7 mouse cellular contexts compared by ENCODE assay signal in genomic region chr6:54971731-54972110, GRCm38 (mm10). TPM values are rescaled to one million over a fixed set of nuclear protein-coding genes. Genes with fewer than 3 reads are reported as not detected.
DNase-seq lines count a peak whose midpoint lies in the region; ATAC-seq and TF ChIP-seq lines count a peak whose summit lies in the region.

No protein-coding gene starts in this region.

- H3K36me3 ChIP-seq in embryonic facial prominence, embryonic 14.5 days (ENCODE audit: control insufficient read depth, insufficient read depth, low read length) = no peaks in the 10 kb centered on the region
- H3K36me3 ChIP-seq in hindbrain, embryonic 13.5 days = no peaks in the 10 kb centered on the region
- no peaks in the 10 kb centered on the region for H3K36me3 ChIP-seq in liver, embryonic 13.5 days

- peak overlapping the region; percentile 78 for H3K4me2 ChIP-seq in embryonic facial prominence, embryonic 14.5 days (ENCODE audit: low read depth, low read length)
- H3K4me2 ChIP-seq in hindbrain, embryonic 13.5 days = peak overlapping the region; percentile 97
- H3K4me2 ChIP-seq in liver, embryonic 13.5 days = peak overlapping the region; percentile 82

- no peak for TF ChIP-seq POLR2A in olfactory bulb, adult 2 months (IDR thresholded peaks at IDR 0.05; ENCODE audit: insufficient read depth, low read depth, low read length)

- peak overlapping the region; percentile 59 for H3K4me3 ChIP-seq in embryonic facial prominence, embryonic 14.5 days (ENCODE audit: low read depth, low read length)
- H3K4me3 ChIP-seq in hindbrain, embryonic 13.5 days = peak overlapping the region; percentile 62
- H3K4me3 ChIP-seq in liver, embryonic 13.5 days (replicated peaks) = peak overlapping the region; percentile 64
- peak overlapping the region; percentile 84 for H3K4me3 ChIP-seq in olfactory bulb, adult 2 months (ENCODE audit: insufficient read depth, low read depth, low read length)

- no peaks in the 10 kb centered on the region for H3K9me3 ChIP-seq in embryonic facial prominence, embryonic 14.5 days (ENCODE audit: control insufficient read depth, low read length)
- no peaks in the 10 kb centered on the region for H3K9me3 ChIP-seq in hindbrain, embryonic 13.5 days
- H3K9me3 ChIP-seq in liver, embryonic 13.5 days (replicated peaks) = no peaks in the 10 kb centered on the region

- H3K4me1 ChIP-seq in embryonic facial prominence, embryonic 14.5 days (ENCODE audit: control insufficient read depth, insufficient read depth, low read length) = no peaks in the 10 kb centered on the region
- H3K4me1 ChIP-seq in hindbrain, embryonic 13.5 days (replicated peaks) = peaks cover 16% of the 10 kb centered on the region
- H3K4me1 ChIP-seq in liver, embryonic 13.5 days (replicated peaks) = peaks cover 6% of the 10 kb centered on the region
- H3K4me1 ChIP-seq in olfactory bulb, adult 2 months (ENCODE audit: control insufficient read depth, insufficient read depth, low read length) = peaks cover 14% of the 10 kb centered on the region

- TF ChIP-seq CTCF in olfactory bulb, adult 2 months (IDR thresholded peaks at IDR 0.05; ENCODE audit: insufficient read depth, low read depth, low read length) = no peak

- peak; percentile 59 for DNase-seq in adrenal gland, postnatal 14 days
- DNase-seq in embryonic facial prominence, embryonic 14.5 days (ENCODE audit: low spot score) = no peak
- DNase-seq in liver, embryonic 13.5 days = no peak
- no peak for DNase-seq in right cerebral cortex, adult 2 months (ENCODE audit: low spot score in 2 of 2)
- DNase-seq in ovary, adult 18-20 months (ENCODE audit: low spot score) = no peak

- WGBS in embryonic facial prominence, embryonic 14.5 days = 12% methylated on average over 8 of the region's 8 CpGs
- WGBS in hindbrain, embryonic 13.5 days = 15% methylated on average over 8 of the region's 8 CpGs
- WGBS in liver, embryonic 13.5 days (ENCODE audit: insufficient replicate concordance) = 36% methylated on average over 8 of the region's 8 CpGs
- 40% methylated on average over 8 of the region's 8 CpGs for WGBS in olfactory bulb, adult 2 months

- peak overlapping the region; percentile 39 for H3K27ac ChIP-seq in embryonic facial prominence, embryonic 14.5 days (replicated peaks; ENCODE audit: low read depth, low read length)
- peak overlapping the region; percentile 40 for H3K27ac ChIP-seq in hindbrain, embryonic 13.5 days
- H3K27ac ChIP-seq in liver, embryonic 13.5 days = no peak overlapping the region
- peak overlapping the region; percentile 26; the same call in 1 of the 2 replicates for H3K27ac ChIP-seq in olfactory bulb, adult 2 months (ENCODE audit: insufficient read depth, low read depth, low read length)

- H3K9ac ChIP-seq in embryonic facial prominence, embryonic 14.5 days (ENCODE audit: low read depth, low read length) = peak overlapping the region; percentile 73
- H3K9ac ChIP-seq in hindbrain, embryonic 13.5 days = peak overlapping the region; percentile 72
- H3K9ac ChIP-seq in liver, embryonic 13.5 days = peak overlapping the region; percentile 64

- H3K27me3 ChIP-seq in embryonic facial prominence, embryonic 14.5 days (replicated peaks; ENCODE audit: control insufficient read depth, insufficient read depth, low read length) = no peaks in the 10 kb centered on the region; the same call in 1 of the 2 replicates
- H3K27me3 ChIP-seq in hindbrain, embryonic 13.5 days = peaks cover 39% of the 10 kb centered on the region
- H3K27me3 ChIP-seq in liver, embryonic 13.5 days = peaks cover 42% of the 10 kb centered on the region

- no peak for ATAC-seq in embryonic facial prominence, embryonic 14.5 days (ENCODE audit: low read depth)
- ATAC-seq in hindbrain, embryonic 13.5 days (ENCODE audit: low FRiP score) = no peak
- ATAC-seq in liver, embryonic 13.5 days (ENCODE audit: low read depth) = no peak

RNA-seq across cellular contexts. Expression of gene Nod1, which starts 0.7 kb away (rescaled TPM):
- 9.2 and 12.8 TPM in 2 replicates for total RNA-seq in adrenal gland, postnatal 14 days (2021)
- 7.5 and 7.8 TPM in 2 replicates for polyA plus RNA-seq in embryonic facial prominence, embryonic 14.5 days (2014; fragmentation: Nextera tagmentation; extraction: Ambion mirVana)
- polyA plus RNA-seq in hindbrain, embryonic 13.5 days (2015; fragmentation: Nextera tagmentation; extraction: Ambion mirVana) = 2.4 TPM in 2 replicates
- polyA plus RNA-seq in liver, embryonic 13.5 days (2015; fragmentation: Nextera tagmentation; extraction: Ambion mirVana) = 1.5 and 1.9 TPM in 2 replicates
- not detected in 2 replicates for polyA plus RNA-seq in olfactory bulb, adult 2 months (2012; ENCODE audit: insufficient read depth, insufficient read length, low replicate concordance, missing spikeins)

RNA-seq across cellular contexts. Expression of gene Ggct, which starts 21.0 kb away (rescaled TPM):
- total RNA-seq in adrenal gland, postnatal 14 days (2021) = 5.3 and 7.8 TPM in 2 replicates
- 9.5 and 10.8 TPM in 2 replicates for polyA plus RNA-seq in embryonic facial prominence, embryonic 14.5 days (2014; fragmentation: Nextera tagmentation; extraction: Ambion mirVana)
- 14.8 and 15.3 TPM in 2 replicates for polyA plus RNA-seq in hindbrain, embryonic 13.5 days (2015; fragmentation: Nextera tagmentation; extraction: Ambion mirVana)
- polyA plus RNA-seq in liver, embryonic 13.5 days (2015; fragmentation: Nextera tagmentation; extraction: Ambion mirVana) = 7.3 and 8.2 TPM in 2 replicates
- not detected in 2 replicates for polyA plus RNA-seq in olfactory bulb, adult 2 months (2012; ENCODE audit: insufficient read depth, insufficient read length, low replicate concordance, missing spikeins)
